Mouse (Mus musculus): ENCODE results near the gene Cyp11a1. TPM values are rescaled to one million over a fixed set of nuclear protein-coding genes. Genes with fewer than 3 reads are reported as not detected.

Cyp11a1 gene
- 0.05 and 0.09 TPM in 2 replicates for polyA plus RNA-seq (2012; rRNA removed)

GRCm38 (mm10) chr9:58005753-58006461, at the start of gene Cyp11a1:
TSS of gene Cyp11a1 (plus strand) at chr9:58006411.

GRCm38 (mm10) chr9:58063531-58063930, 57.3 kb downstream of the Cyp11a1 start, which contains the start of gene Stra6:
TSS of gene Stra6 (plus strand) at chr9:58063788.

Other genes starting within 250 kb of the Cyp11a1 start
- 80.4 and 90.5 TPM in 2 replicates for gene Clk3, start 240.6 kb upstream of the Cyp11a1 start, polyA plus RNA-seq (2012; rRNA removed)
- 8.5 and 10.7 TPM in 2 replicates for gene Arid3b, start 169.6 kb upstream of the Cyp11a1 start, polyA plus RNA-seq (2012; rRNA removed)
- gene Ubl7, start 95.4 kb upstream of the Cyp11a1 start, polyA plus RNA-seq (2012; rRNA removed): 101 and 144 TPM in 2 replicates
- 10.8 and 12.6 TPM in 2 replicates for gene Sema7a, start 66.3 kb upstream of the Cyp11a1 start, polyA plus RNA-seq (2012; rRNA removed)
- gene Stra6, start 57.4 kb downstream of the Cyp11a1 start, polyA plus RNA-seq (2012; rRNA removed): 2.7 and 2.8 TPM in 2 replicates
- gene Ccdc33, start 112.4 kb downstream of the Cyp11a1 start, polyA plus RNA-seq (2012; rRNA removed): 0.14 TPM in 1 of 2 replicates, not detected in the other
- gene Islr, start 197.9 kb downstream of the Cyp11a1 start, polyA plus RNA-seq (2012; rRNA removed): 102 and 125 TPM in 2 replicates
- gene Islr2, start 197.9 kb downstream of the Cyp11a1 start, polyA plus RNA-seq (2012; rRNA removed): 1.8 and 2.2 TPM in 2 replicates
- 27.6 and 29.3 TPM in 2 replicates for gene Pml, start 243.4 kb downstream of the Cyp11a1 start, polyA plus RNA-seq (2012; rRNA removed)
- gene Stoml1, start 246.8 kb downstream of the Cyp11a1 start, polyA plus RNA-seq (2012; rRNA removed): 28.9 and 34.8 TPM in 2 replicates

All from colon, adult 2 months (tissue).